Mouse (Mus musculus): ENCODE measurements at regions not wholly inside any gene's neighbourhood (a gene's known extent, or its start where the extent isn't known, plus 50 kb on each side); places are given as distances from the start of the nearest gene placed in this dataset.
A peak's percentile ranks its signal among the peaks of the same experiment; 100 is the strongest.

DNA sequence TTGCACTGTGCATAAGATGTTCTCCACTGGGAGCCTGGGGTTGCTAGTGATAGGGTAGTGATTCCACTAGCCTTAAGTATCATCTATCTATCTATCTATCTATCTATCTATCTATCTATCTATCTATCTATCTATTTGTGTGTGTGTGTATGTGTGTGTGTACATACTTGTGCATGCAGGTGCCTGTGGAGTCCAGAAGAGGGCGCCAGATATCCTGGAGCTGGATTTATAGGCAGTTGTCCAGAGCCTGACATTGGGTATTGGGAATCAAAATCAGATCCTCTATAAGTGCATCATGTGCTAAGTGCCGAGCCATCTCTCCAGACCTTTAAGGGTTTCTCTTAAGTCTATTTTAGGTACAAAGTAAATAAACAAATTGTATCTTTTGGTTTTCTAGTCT lies 175.0 kb upstream of the Eif4g2 start:
- Histone ChIP-seq H3K9ac (replicated peaks; ENCODE audit: low read depth) (no peak overlapping the region), H3K36me3 (ENCODE audit: insufficient read depth, low read length) (no peaks in the 10 kb centered on the region), H3K4me1 (ENCODE audit: insufficient read depth, low read depth, low read length) (no peaks in the 10 kb centered on the region), H3K9me3 (ENCODE audit: low read length) (no peaks in the 10 kb centered on the region), H3K4me3 (ENCODE audit: low read depth, low read length) (no peak overlapping the region), H3K4me2 (replicated peaks; ENCODE audit: low read depth, low read length) (no peak overlapping the region), H3K27ac (ENCODE audit: low read length) (no peak overlapping the region), H3K27me3 (replicated peaks; ENCODE audit: insufficient read depth, low read length) (no peaks in the 10 kb centered on the region)
- WGBS: 80% methylated on average over 2 of the region's 2 CpGs
- DNase-seq (ENCODE audit: low spot score) (no peak), ATAC-seq (no peak)
- TF ChIP-seq CTCF (IDR thresholded peaks at IDR 0.05) (0 out of 2 replicates have a peak, but pooled peaks have one; percentile 24), EP300 (IDR thresholded peaks at IDR 0.05) (no peak)

DNA sequence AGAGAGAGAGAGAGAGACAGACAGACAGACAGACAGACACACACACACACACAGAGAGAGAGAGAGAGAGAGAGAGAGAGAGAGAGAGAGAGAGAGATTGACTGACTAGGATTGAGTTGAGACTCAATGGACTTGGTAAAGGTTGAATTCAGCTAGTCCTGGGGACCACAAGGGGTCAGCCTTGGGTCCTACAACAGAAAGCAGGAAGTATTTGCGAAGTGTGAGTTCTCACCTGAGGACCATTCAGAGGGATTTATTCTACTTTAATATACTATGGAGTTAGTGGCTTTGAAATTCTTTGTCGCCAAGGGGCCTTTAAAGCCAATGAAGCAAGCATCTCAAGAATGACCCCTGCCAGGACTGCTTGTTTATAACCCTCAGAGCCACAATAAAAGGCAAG lies 173.4 kb upstream of the Eif4g2 start:
- H3K9ac ChIP-seq (replicated peaks; ENCODE audit: low read depth): no peak overlapping the region
- WGBS: 75% methylated on average over 2 of the region's 2 CpGs
- H3K36me3 ChIP-seq (ENCODE audit: insufficient read depth, low read length): no peaks in the 10 kb centered on the region
- no peak overlapping the region for H3K27ac ChIP-seq (ENCODE audit: low read length)
- DNase-seq (ENCODE audit: low spot score) (no peak), ATAC-seq (no peak)
- TF ChIP-seq CTCF (IDR thresholded peaks at IDR 0.05) (0 out of 2 replicates have a peak, but pooled peaks have one; percentile 3), EP300 (IDR thresholded peaks at IDR 0.05) (no peak)
- no peak overlapping the region for H3K4me2 ChIP-seq (replicated peaks; ENCODE audit: low read depth, low read length)
- H3K9me3 ChIP-seq (ENCODE audit: low read length): no peaks in the 10 kb centered on the region
- H3K27me3 ChIP-seq (replicated peaks; ENCODE audit: insufficient read depth, low read length): no peaks in the 10 kb centered on the region
- no peak overlapping the region for H3K4me3 ChIP-seq (ENCODE audit: low read depth, low read length)
- no peaks in the 10 kb centered on the region for H3K4me1 ChIP-seq (ENCODE audit: insufficient read depth, low read depth, low read length)

DNA sequence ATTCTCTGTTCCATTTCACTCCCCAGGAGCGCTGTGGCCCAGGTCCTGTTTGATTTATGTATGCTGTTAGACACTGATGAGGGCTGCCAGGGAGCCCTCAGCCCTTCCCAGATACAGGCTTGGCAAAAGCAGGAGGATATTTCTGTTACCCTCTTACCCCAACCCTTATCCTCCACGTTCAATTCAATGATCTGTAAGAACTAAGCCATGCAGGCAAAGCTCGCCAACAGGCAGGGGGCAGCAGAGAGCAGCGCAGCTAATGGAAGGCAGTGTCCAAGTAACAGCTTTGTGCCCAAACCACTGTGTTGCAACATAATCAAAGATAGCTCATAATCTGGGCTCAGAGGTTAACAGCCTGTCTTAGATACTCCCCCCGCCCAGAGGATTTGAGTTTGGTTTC lies 166.8 kb upstream of the Eif4g2 start:
- no peak overlapping the region for H3K4me2 ChIP-seq (replicated peaks; ENCODE audit: low read depth, low read length)
- DNase-seq (ENCODE audit: low spot score) (peak; percentile 68), ATAC-seq (peak; percentile 33; the same call in 1 of the 2 replicates)

DNA sequence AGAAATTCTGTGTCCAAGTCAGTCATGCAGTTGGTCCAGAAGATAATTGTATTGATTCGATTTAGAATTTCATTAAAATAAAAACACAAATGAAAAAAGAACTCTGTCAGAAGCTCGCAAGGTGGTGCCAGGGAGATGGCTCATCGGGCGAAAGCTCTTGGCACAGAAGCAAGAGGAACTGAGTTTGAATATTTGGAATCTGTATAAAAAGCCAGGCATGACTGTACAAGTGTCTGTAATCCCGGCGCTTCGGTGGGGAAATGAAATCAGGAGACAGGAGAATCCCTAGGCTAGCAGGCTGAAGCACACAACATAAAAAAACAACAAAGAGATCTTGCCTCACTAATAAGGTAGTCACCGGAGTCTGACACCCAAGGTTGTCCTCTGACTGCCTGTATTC lies 162.7 kb upstream of the Eif4g2 start:
- no peak overlapping the region for H3K9ac ChIP-seq (replicated peaks; ENCODE audit: low read depth)
- no peaks in the 10 kb centered on the region for H3K4me1 ChIP-seq (ENCODE audit: insufficient read depth, low read depth, low read length)
- no peak for ATAC-seq
- H3K4me2 ChIP-seq (replicated peaks; ENCODE audit: low read depth, low read length): no peak overlapping the region
- H3K4me3 ChIP-seq (ENCODE audit: low read depth, low read length): no peak overlapping the region
- H3K9me3 ChIP-seq (ENCODE audit: low read length): no peaks in the 10 kb centered on the region
- H3K27me3 ChIP-seq (replicated peaks; ENCODE audit: insufficient read depth, low read length): no peaks in the 10 kb centered on the region
- no peak for DNase-seq (ENCODE audit: low spot score)
- H3K27ac ChIP-seq (ENCODE audit: low read length): no peak overlapping the region
- H3K36me3 ChIP-seq (ENCODE audit: insufficient read depth, low read length): no peaks in the 10 kb centered on the region
- no peak for TF ChIP-seq CTCF (IDR thresholded peaks at IDR 0.05)
- TF ChIP-seq EP300 (IDR thresholded peaks at IDR 0.05): no peak
- 85% methylated on average over 8 of the region's 8 CpGs for WGBS

More for the DNA sequence above, 166.8 kb upstream of the Eif4g2 start:
- no peaks in the 10 kb centered on the region for H3K9me3 ChIP-seq (ENCODE audit: low read length)
- WGBS: 29% methylated on average over 5 of the region's 5 CpGs
- H3K27me3 ChIP-seq (replicated peaks; ENCODE audit: insufficient read depth, low read length): no peaks in the 10 kb centered on the region
- H3K27ac ChIP-seq (ENCODE audit: low read length): no peak overlapping the region
- no peak overlapping the region for H3K9ac ChIP-seq (replicated peaks; ENCODE audit: low read depth)
- H3K4me1 ChIP-seq (ENCODE audit: insufficient read depth, low read depth, low read length): no peaks in the 10 kb centered on the region
- no peak overlapping the region for H3K4me3 ChIP-seq (ENCODE audit: low read depth, low read length)
- no peaks in the 10 kb centered on the region for H3K36me3 ChIP-seq (ENCODE audit: insufficient read depth, low read length)
- TF ChIP-seq EP300 (IDR thresholded peaks at IDR 0.05) (no peak), CTCF (IDR thresholded peaks at IDR 0.05) (peak; percentile 97)

DNA sequence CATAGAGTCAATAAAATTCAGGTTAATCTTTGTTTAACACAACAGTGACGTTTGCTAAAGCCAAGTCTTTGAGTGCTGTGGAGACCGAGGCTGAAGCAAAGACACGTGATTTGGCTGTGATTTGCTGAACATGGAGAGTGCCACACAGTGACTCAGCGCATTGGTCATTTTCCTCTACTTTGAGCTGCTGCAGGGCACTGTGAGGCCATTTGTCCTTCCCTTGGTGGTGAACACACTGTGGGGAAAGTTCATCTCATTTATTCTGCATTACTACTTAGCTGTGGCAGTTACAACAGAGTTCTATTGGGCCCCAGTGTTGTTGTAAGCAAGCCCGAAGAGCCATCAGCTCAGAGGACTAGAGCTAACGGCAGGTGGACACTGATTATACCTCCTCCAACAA lies 162.2 kb upstream of the Eif4g2 start:
- DNase-seq (ENCODE audit: low spot score): no peak
- no peak overlapping the region for H3K27ac ChIP-seq (ENCODE audit: low read length)
- H3K9me3 ChIP-seq (ENCODE audit: low read length): no peaks in the 10 kb centered on the region
- H3K4me1 ChIP-seq (ENCODE audit: insufficient read depth, low read depth, low read length): no peaks in the 10 kb centered on the region
- no peak overlapping the region for H3K4me3 ChIP-seq (ENCODE audit: low read depth, low read length)
- no peak for ATAC-seq
- WGBS: 62% methylated on average over 6 of the region's 6 CpGs
- no peaks in the 10 kb centered on the region for H3K36me3 ChIP-seq (ENCODE audit: insufficient read depth, low read length)
- H3K4me2 ChIP-seq (replicated peaks; ENCODE audit: low read depth, low read length): no peak overlapping the region
- H3K9ac ChIP-seq (replicated peaks; ENCODE audit: low read depth): no peak overlapping the region
- no peaks in the 10 kb centered on the region for H3K27me3 ChIP-seq (replicated peaks; ENCODE audit: insufficient read depth, low read length)
- TF ChIP-seq CTCF (IDR thresholded peaks at IDR 0.05) (no peak), EP300 (IDR thresholded peaks at IDR 0.05) (no peak)

DNA sequence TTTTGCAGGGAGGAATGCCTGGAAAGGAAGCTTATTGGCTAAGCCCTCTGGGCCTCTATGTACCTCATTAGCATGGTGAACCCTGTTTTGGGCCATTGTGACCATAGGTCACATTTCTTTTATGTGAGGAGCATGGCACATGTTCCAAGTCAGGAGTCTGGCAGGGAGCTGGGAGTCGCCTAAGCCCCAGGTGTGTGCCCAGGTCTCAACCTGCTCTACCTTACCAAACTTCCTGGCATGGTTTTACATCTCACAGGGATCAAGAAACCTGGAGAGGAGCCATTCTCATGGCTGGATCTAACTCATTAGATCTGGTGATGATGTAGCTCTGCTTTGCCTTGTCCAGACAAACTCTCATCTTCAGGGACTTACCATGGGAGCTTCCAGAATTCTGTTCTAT lies 161.0 kb upstream of the Eif4g2 start:
- Histone ChIP-seq H3K4me2 (replicated peaks; ENCODE audit: low read depth, low read length) (no peak overlapping the region), H3K4me1 (ENCODE audit: insufficient read depth, low read depth, low read length) (no peaks in the 10 kb centered on the region), H3K27ac (ENCODE audit: low read length) (no peak overlapping the region), H3K36me3 (ENCODE audit: insufficient read depth, low read length) (no peaks in the 10 kb centered on the region), H3K9ac (replicated peaks; ENCODE audit: low read depth) (no peak overlapping the region), H3K27me3 (replicated peaks; ENCODE audit: insufficient read depth, low read length) (no peaks in the 10 kb centered on the region), H3K4me3 (ENCODE audit: low read depth, low read length) (no peak overlapping the region), H3K9me3 (ENCODE audit: low read length) (no peaks in the 10 kb centered on the region)
- DNase-seq (ENCODE audit: low spot score) (no peak), ATAC-seq (no peak)
- 73% methylated on average over 1 of the region's 1 CpGs for WGBS
- no peak for TF ChIP-seq EP300 (IDR thresholded peaks at IDR 0.05)
- TF ChIP-seq CTCF (IDR thresholded peaks at IDR 0.05): no peak

DNA sequence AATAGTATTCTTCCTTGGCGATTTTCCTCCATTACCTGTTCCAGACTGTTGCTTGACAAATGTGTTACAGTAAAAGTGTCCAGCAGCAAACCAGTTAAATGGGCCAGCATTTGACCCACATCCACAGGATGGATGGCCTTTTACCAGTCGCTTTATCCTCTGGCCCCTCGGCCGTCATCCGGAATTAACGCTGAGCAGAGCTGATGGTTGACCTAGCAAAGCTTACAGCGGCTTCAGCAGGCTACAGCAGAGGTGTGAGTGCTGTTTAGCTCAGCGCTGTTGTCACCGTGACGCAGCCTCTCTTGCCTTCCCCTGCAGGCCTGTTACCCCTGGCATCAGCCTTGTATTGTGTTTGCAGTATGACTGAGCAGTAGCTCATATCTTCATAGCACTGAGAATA lies 159.8 kb upstream of the Eif4g2 start:
- ATAC-seq (no peak), DNase-seq (ENCODE audit: low spot score) (no peak)
- no peak overlapping the region for H3K4me2 ChIP-seq (replicated peaks; ENCODE audit: low read depth, low read length)
- no peaks in the 10 kb centered on the region for H3K27me3 ChIP-seq (replicated peaks; ENCODE audit: insufficient read depth, low read length)
- H3K9me3 ChIP-seq (ENCODE audit: low read length): no peaks in the 10 kb centered on the region
- H3K27ac ChIP-seq (ENCODE audit: low read length): no peak overlapping the region
- no peaks in the 10 kb centered on the region for H3K36me3 ChIP-seq (ENCODE audit: insufficient read depth, low read length)
- H3K4me3 ChIP-seq (ENCODE audit: low read depth, low read length): no peak overlapping the region
- WGBS: 61% methylated on average over 10 of the region's 10 CpGs
- no peak overlapping the region for H3K9ac ChIP-seq (replicated peaks; ENCODE audit: low read depth)
- TF ChIP-seq CTCF (IDR thresholded peaks at IDR 0.05): no peak
- no peak for TF ChIP-seq EP300 (IDR thresholded peaks at IDR 0.05)
- no peaks in the 10 kb centered on the region for H3K4me1 ChIP-seq (ENCODE audit: insufficient read depth, low read depth, low read length)

Measured in lung, postnatal 0 days (tissue).